Mouse (Mus musculus) intestine, embryonic 14.5 days (tissue): ENCODE data around the gene Gm42906. TPM values are rescaled to one million over a fixed set of nuclear protein-coding genes. Genes with fewer than 3 reads are reported as not detected.

ENCODE experiments used
- ATAC-seq: fragments of 200-750 bp; cut with Nextera tagmentation; replicated peaks from 2 replicates; pipeline ENCODE4 v1.8.0; 2017; ENCODE audit warnings: low read depth, moderate number of reproducible peaks, moderate TSS enrichment, moderate library complexity; ENCODE audit not compliant: low FRiP score, low TSS enrichment
- DNase-seq: peaks from one replicate; pipeline ENCODE4 v3.0.0-alpha.2; 2018; ENCODE audit warnings: low spot score
- H3K27ac ChIP-seq: fragments of 300-500 bp; sonication (generic); 2 replicates; pipeline ENCODE4 v1.5.1; 2014; ENCODE audit warnings: low read depth, mild to moderate bottlenecking, control low read depth
- H3K27me3 ChIP-seq: fragments of 300-500 bp; sonication (generic); replicated peaks from 2 replicates; pipeline ENCODE4 v1.6.1; 2014; ENCODE audit warnings: low read length, control low read depth; ENCODE audit not compliant: control insufficient read depth, insufficient read depth
- H3K36me3 ChIP-seq: fragments of 300-500 bp; sonication (generic); 2 replicates; pipeline ENCODE4 v1.6.1; 2014; ENCODE audit warnings: low read length, control low read depth; ENCODE audit not compliant: control insufficient read depth, insufficient read depth
- H3K4me1 ChIP-seq: fragments of 300-500 bp; sonication (generic); replicated peaks from 2 replicates; pipeline ENCODE4 v1.6.1; 2014; ENCODE audit warnings: low read length, control low read depth, mixed read lengths; ENCODE audit not compliant: control insufficient read depth, insufficient read depth
- H3K4me2 ChIP-seq: fragments of 300-500 bp; sonication (generic); 2 replicates; pipeline ENCODE4 v1.6.1; 2014; ENCODE audit warnings: low read length
- H3K4me3 ChIP-seq: fragments of 300-500 bp; sonication (generic); 2 replicates; pipeline ENCODE4 v1.5.1; 2014; ENCODE audit warnings: low read depth, low read length, control low read depth, mixed read lengths
- H3K9ac ChIP-seq: fragments of 300-500 bp; sonication (generic); 2 replicates; pipeline ENCODE4 v1.6.1; 2014; ENCODE audit warnings: mild to moderate bottlenecking, low read length
- H3K9me3 ChIP-seq: fragments of 300-500 bp; sonication (generic); 2 replicates; pipeline ENCODE4 v1.6.1; 2016; ENCODE audit warnings: low read length, control low read depth; ENCODE audit not compliant: control insufficient read depth
- WGBS: fragments of 180-500 bp; shearing (Covaris S2); extraction: QIAGEN DNeasy Blood & Tissue Kit; methylation state at CpG from one replicate; pipeline ENCODE4 v1.1.7; 2014; 5-methylcytosine and 5-hydroxymethylcytosine counted together
- polyA plus RNA-seq: library from polyadenylated mRNA; unstranded; fragments of >200 nt; fragmentation: Nextera tagmentation; extraction: Ambion mirVana; gene quantifications from 2 replicates; pipeline ENCODE4 v1.2.1, GENCODE M21; 2014

Gene Gm42906
- polyA plus RNA-seq, 1 experiment from 2014 or later: not detected

- peaks cover 16% of the 10 kb centered on the region for H3K4me1 ChIP-seq
- no peaks in the 10 kb centered on the region for H3K27me3 ChIP-seq
- ATAC-seq (no peak), DNase-seq (no peak)
- H3K9ac ChIP-seq: no peak overlapping the region
- H3K4me2 ChIP-seq: no peak overlapping the region
- 82% methylated on average over 4 of the region's 4 CpGs for WGBS
- no peak overlapping the region for H3K4me3 ChIP-seq
- H3K36me3 ChIP-seq: no peaks in the 10 kb centered on the region
- H3K27ac ChIP-seq: no peak overlapping the region
- no peaks in the 10 kb centered on the region for H3K9me3 ChIP-seq
Observed at GRCm38 (mm10) chr5:151148079-151148478, 279.9 kb downstream of the Gm42906 start.

DNA sequence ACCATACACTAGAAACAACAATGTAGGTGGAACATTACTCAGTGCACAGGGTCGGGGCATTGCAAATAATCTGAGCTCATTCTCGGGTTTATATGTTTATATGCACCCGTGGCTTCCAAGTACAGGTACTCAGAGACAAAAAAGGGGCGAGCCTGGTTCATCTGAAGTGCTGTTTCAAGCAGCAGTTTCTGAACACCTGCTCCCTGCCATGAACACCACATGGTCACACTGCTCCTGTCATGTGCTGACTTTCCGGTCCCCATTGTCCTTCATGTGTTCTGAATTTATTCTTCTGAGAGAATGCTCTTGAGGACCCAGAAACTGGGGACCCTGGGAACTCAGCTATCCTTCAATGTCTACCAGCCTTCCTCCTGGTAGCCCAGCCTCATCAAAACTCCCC is 282.2 kb downstream of the Gm42906 start:
- Histone ChIP-seq H3K4me2 (no peak overlapping the region), H3K4me1 (peaks cover 25% of the 10 kb centered on the region), H3K36me3 (no peaks in the 10 kb centered on the region), H3K27me3 (no peaks in the 10 kb centered on the region), H3K9me3 (no peaks in the 10 kb centered on the region), H3K4me3 (no peak overlapping the region), H3K9ac (no peak overlapping the region), H3K27ac (no peak overlapping the region)
- DNase-seq (no peak), ATAC-seq (no peak)
- 72% methylated on average over 5 of the region's 5 CpGs for WGBS

GRCm38 (mm10) chr5:151143955-151144354 is 284.0 kb downstream of the Gm42906 start:
- 49% methylated on average over 5 of the region's 5 CpGs for WGBS
- ATAC-seq: no peak
- no peak overlapping the region for H3K9ac ChIP-seq
- no peaks in the 10 kb centered on the region for H3K27me3 ChIP-seq
- DNase-seq: no peak
- H3K36me3 ChIP-seq: no peaks in the 10 kb centered on the region
- H3K27ac ChIP-seq: no peak overlapping the region; the same call in 1 of the 2 replicates
- peaks cover 25% of the 10 kb centered on the region for H3K4me1 ChIP-seq
- no peaks in the 10 kb centered on the region for H3K9me3 ChIP-seq
- no peak overlapping the region for H3K4me3 ChIP-seq
- no peak overlapping the region for H3K4me2 ChIP-seq

DNA sequence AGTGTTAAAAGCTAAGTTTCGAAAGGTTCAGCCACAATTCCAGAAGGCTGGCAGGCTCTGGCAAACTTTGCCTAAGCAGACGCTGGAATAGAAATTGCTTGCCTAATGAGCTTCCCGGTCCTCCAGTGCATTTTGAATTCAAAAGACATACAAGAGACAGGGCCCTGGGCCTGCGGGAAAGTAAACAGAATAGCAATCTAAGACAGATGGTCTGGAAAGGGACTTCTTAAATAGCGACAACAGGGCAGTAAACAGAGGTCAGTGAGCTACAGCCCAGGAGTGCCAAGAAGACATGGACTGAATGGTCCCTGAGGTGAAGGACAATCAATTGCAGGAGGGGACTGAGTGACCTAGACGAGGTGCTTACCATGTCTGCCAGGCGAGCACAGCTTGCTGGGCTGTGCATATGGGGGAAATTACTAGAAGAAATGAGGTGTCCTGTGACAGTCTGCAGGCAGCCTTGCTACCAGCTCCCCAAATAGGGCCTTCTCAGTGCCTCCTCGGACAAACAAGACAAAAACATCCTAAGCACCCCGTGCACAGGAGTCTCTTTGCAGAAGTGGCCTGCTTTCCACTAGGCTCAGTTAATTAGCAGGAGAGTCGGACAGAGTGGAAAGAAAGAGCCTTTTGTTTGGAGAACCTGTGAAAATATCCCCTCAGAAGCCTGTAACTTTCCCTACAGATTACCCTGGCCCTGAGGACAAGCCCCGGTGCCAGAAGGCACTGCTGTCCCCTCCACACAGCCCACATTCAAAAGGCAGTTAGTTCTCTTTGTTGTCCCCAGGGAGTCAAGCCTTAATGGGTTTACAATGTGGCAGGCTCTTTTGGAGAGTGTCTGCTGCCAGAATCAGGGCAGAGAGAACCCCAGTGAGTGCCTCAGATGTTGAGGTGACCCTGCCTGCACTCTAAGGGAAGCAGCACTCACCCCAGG is 285.0 kb downstream of the Gm42906 start:
- no peak overlapping the region for H3K4me2 ChIP-seq
- no peaks in the 10 kb centered on the region for H3K36me3 ChIP-seq
- no peaks in the 10 kb centered on the region for H3K27me3 ChIP-seq
- 17% methylated on average over 11 of the region's 11 CpGs for WGBS
- no peaks in the 10 kb centered on the region for H3K9me3 ChIP-seq
- H3K27ac ChIP-seq: peak overlapping the region; percentile 72
- no peak for ATAC-seq
- H3K9ac ChIP-seq: no peak overlapping the region
- H3K4me3 ChIP-seq: no peak overlapping the region
- DNase-seq: no peak
- peaks cover 25% of the 10 kb centered on the region for H3K4me1 ChIP-seq

DNA sequence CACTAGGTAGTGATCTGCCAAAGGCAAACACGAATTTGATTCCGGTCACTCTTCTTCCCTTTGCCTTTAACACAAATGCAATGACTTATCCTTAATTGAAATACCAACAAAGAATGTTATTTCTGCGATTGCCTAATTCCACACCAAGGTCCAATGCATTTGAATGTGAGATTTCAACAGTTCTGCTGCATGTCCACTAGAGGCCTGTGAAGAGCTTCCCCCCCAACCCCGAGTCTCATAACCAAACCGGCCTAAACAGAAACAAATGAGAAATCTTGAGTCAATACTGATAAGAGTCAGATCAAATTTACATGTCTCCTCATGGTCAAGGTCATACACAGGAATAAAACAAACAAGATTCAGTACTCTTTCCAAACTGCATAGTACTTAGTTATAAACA is 285.7 kb downstream of the Gm42906 start:
- peaks cover 25% of the 10 kb centered on the region for H3K4me1 ChIP-seq
- H3K9me3 ChIP-seq: no peaks in the 10 kb centered on the region
- H3K27ac ChIP-seq: peak overlapping the region; percentile 72
- no peaks in the 10 kb centered on the region for H3K27me3 ChIP-seq
- H3K4me3 ChIP-seq: no peak overlapping the region
- H3K9ac ChIP-seq: no peak overlapping the region
- H3K36me3 ChIP-seq: no peaks in the 10 kb centered on the region
- no peak overlapping the region for H3K4me2 ChIP-seq
- ATAC-seq: peak; percentile 65; the same call in 1 of the 2 replicates
- WGBS: 28% methylated on average over 5 of the region's 5 CpGs
- no peak for DNase-seq

- DNase-seq (no peak), ATAC-seq (no peak)
- peaks cover 22% of the 10 kb centered on the region for H3K4me1 ChIP-seq
- H3K27me3 ChIP-seq: no peaks in the 10 kb centered on the region
- H3K27ac ChIP-seq: no peak overlapping the region
- H3K4me3 ChIP-seq: no peak overlapping the region
- no peak overlapping the region for H3K9ac ChIP-seq
- no peak overlapping the region for H3K4me2 ChIP-seq
- no peaks in the 10 kb centered on the region for H3K9me3 ChIP-seq
- H3K36me3 ChIP-seq: no peaks in the 10 kb centered on the region
- 81% methylated on average over 5 of the region's 5 CpGs for WGBS
Observed at GRCm38 (mm10) chr5:151137901-151138300, 290.1 kb downstream of the Gm42906 start.

- WGBS: 56% methylated on average over 4 of the region's 4 CpGs
- H3K9me3 ChIP-seq: no peaks in the 10 kb centered on the region
- H3K27ac ChIP-seq: no peak overlapping the region
- H3K4me1 ChIP-seq: peaks cover 16% of the 10 kb centered on the region
- no peak overlapping the region for H3K9ac ChIP-seq
- no peak overlapping the region for H3K4me3 ChIP-seq
- no peak for DNase-seq
- no peak for ATAC-seq
- H3K4me2 ChIP-seq: no peak overlapping the region
- no peaks in the 10 kb centered on the region for H3K27me3 ChIP-seq
- no peaks in the 10 kb centered on the region for H3K36me3 ChIP-seq
Observed at GRCm38 (mm10) chr5:151137311-151137710, 290.7 kb downstream of the Gm42906 start.

- Histone ChIP-seq H3K27ac (peak overlapping the region; percentile 19; the same call in 1 of the 2 replicates), H3K4me3 (no peak overlapping the region), H3K9ac (no peak overlapping the region), H3K4me2 (no peak overlapping the region), H3K4me1 (peaks cover 10% of the 10 kb centered on the region), H3K27me3 (no peaks in the 10 kb centered on the region), H3K36me3 (no peaks in the 10 kb centered on the region), H3K9me3 (no peaks in the 10 kb centered on the region)
- 41% methylated on average over 6 of the region's 6 CpGs for WGBS
- no peak for DNase-seq
- no peak for ATAC-seq
Observed at GRCm38 (mm10) chr5:151135965-151136364, 292.0 kb downstream of the Gm42906 start.
